Comparison of ENCODE assay signal across 13 mouse cellular contexts in genomic region chr12:13176136-13176535, GRCm38 (mm10).
DNase-seq lines count a peak whose midpoint lies in the region; ATAC-seq and TF ChIP-seq lines count a peak whose summit lies in the region.
"Had no signal": no experiment of that assay in that cellular context is flagged by ENCODE, and none has a peak within 500 bp of the region (broad histone marks: within the 10 kb centered on the region; RNA-seq: fewer than 3 reads in every experiment).

No protein-coding gene starts in this region.

- DNase-seq in forebrain, embryonic 10.5 days (ENCODE audit: extremely low spot score, low spot score): no peak
- no peak for DNase-seq in forebrain, embryonic 11.5 days (ENCODE audit: low spot score)
- no peak for DNase-seq in kidney, adult 18-20 months
- DNase-seq in embryonic facial prominence, embryonic 11.5 days (ENCODE audit: low spot score): peak; percentile 39
- DNase-seq in thymus, adult 2 months: no peak
- DNase-seq in cerebellum, adult 2 months: no peak
- DNase-seq: adrenal gland, adult 8-10 months; lung, adult 18-20 months; right cerebral cortex, postnatal 25 days had no signal

- TF ChIP-seq CTCF in thymus, adult 2 months (IDR thresholded peaks at IDR 0.05; ENCODE audit: borderline replicate concordance, control insufficient read depth, extremely low read depth, insufficient read depth, low read length, poor library complexity): no peak
- TF ChIP-seq CTCF in cerebellum, adult 2 months (IDR thresholded peaks at IDR 0.05; ENCODE audit: borderline replicate concordance, insufficient read depth, low read depth, low read length): no peak

- H3K27me3 ChIP-seq in forebrain, embryonic 10.5 days (ENCODE audit: poor library complexity, severe bottlenecking): no peaks in the 10 kb centered on the region
- H3K27me3 ChIP-seq in forebrain, embryonic 11.5 days (ENCODE audit: control insufficient read depth, insufficient read depth, low read length): no peaks in the 10 kb centered on the region
- H3K27me3 ChIP-seq in kidney, embryonic 15.5 days: no peaks in the 10 kb centered on the region
- no peaks in the 10 kb centered on the region for H3K27me3 ChIP-seq in embryonic facial prominence, embryonic 11.5 days (ENCODE audit: control insufficient read depth, insufficient read depth, low read length)
- H3K27me3 ChIP-seq in limb, embryonic 13.5 days: no peaks in the 10 kb centered on the region; the same call in 1 of the 2 replicates
- no peaks in the 10 kb centered on the region for H3K27me3 ChIP-seq in thymus, adult 2 months (ENCODE audit: control insufficient read depth, insufficient read depth, low read length)
- no peaks in the 10 kb centered on the region for H3K27me3 ChIP-seq in cerebellum, adult 2 months (ENCODE audit: control insufficient read depth, insufficient read depth, low read length)
- H3K27me3 ChIP-seq: midbrain, embryonic 13.5 days; neural tube, embryonic 15.5 days had no signal

- no peaks in the 10 kb centered on the region for H3K9me3 ChIP-seq in forebrain, embryonic 10.5 days
- no peaks in the 10 kb centered on the region for H3K9me3 ChIP-seq in forebrain, embryonic 11.5 days (ENCODE audit: control insufficient read depth, low read length)
- no peaks in the 10 kb centered on the region for H3K9me3 ChIP-seq in kidney, embryonic 15.5 days (replicated peaks)
- no peaks in the 10 kb centered on the region for H3K9me3 ChIP-seq in embryonic facial prominence, embryonic 11.5 days (replicated peaks; ENCODE audit: control insufficient read depth, low read length)
- no peaks in the 10 kb centered on the region for H3K9me3 ChIP-seq in limb, embryonic 13.5 days
- H3K9me3 ChIP-seq: midbrain, embryonic 13.5 days; neural tube, embryonic 15.5 days had no signal

- WGBS in forebrain, embryonic 10.5 days: 43% methylated on average over 2 of the region's 2 CpGs
- WGBS in forebrain, embryonic 11.5 days: 27% methylated on average over 2 of the region's 2 CpGs
- 28% methylated on average over 2 of the region's 2 CpGs for WGBS in kidney, embryonic 15.5 days
- WGBS in embryonic facial prominence, embryonic 11.5 days: 17% methylated on average over 2 of the region's 2 CpGs
- 13% methylated on average over 2 of the region's 2 CpGs for WGBS in limb, embryonic 13.5 days
- 73% methylated on average over 2 of the region's 2 CpGs for WGBS in thymus, adult 2 months
- WGBS in cerebellum, adult 2 months: 45% methylated on average over 2 of the region's 2 CpGs

- H3K27ac ChIP-seq in forebrain, embryonic 10.5 days: peak overlapping the region; percentile 56
- H3K27ac ChIP-seq in forebrain, embryonic 11.5 days (ENCODE audit: low read depth, low read length): no peak overlapping the region
- peak overlapping the region; percentile 28; the same call in 1 of the 2 replicates for H3K27ac ChIP-seq in kidney, embryonic 15.5 days
- no peak overlapping the region; the same call in 1 of the 2 replicates for H3K27ac ChIP-seq in embryonic facial prominence, embryonic 11.5 days (replicated peaks; ENCODE audit: low read depth, low read length)
- H3K27ac ChIP-seq in limb, embryonic 13.5 days: peak overlapping the region; percentile 61; the same call in 1 of the 2 replicates
- H3K27ac ChIP-seq in thymus, adult 2 months (ENCODE audit: control insufficient read depth, insufficient read depth, low read length): no peak overlapping the region
- H3K27ac ChIP-seq in cerebellum, adult 2 months (ENCODE audit: insufficient read depth, low read length): no peak overlapping the region
- H3K27ac ChIP-seq: midbrain, embryonic 13.5 days; neural tube, embryonic 15.5 days had no signal

- TF ChIP-seq POLR2A in thymus, adult 2 months (IDR thresholded peaks at IDR 0.05; ENCODE audit: control insufficient read depth, extremely low read depth, insufficient read depth, low read length, poor library complexity): no peak
- TF ChIP-seq POLR2A in cerebellum, adult 2 months (IDR thresholded peaks at IDR 0.05; ENCODE audit: borderline replicate concordance, insufficient read depth, low read length): no peak

- H3K4me1 ChIP-seq in forebrain, embryonic 10.5 days: peaks cover 49% of the 10 kb centered on the region
- H3K4me1 ChIP-seq in forebrain, embryonic 11.5 days (replicated peaks; ENCODE audit: control insufficient read depth, insufficient read depth, low read length): peaks cover 6% of the 10 kb centered on the region; the same call in 1 of the 2 replicates
- H3K4me1 ChIP-seq in kidney, embryonic 15.5 days: peaks cover 44% of the 10 kb centered on the region
- peaks cover 2% of the 10 kb centered on the region; the same call in 1 of the 2 replicates for H3K4me1 ChIP-seq in embryonic facial prominence, embryonic 11.5 days (ENCODE audit: control insufficient read depth, insufficient read depth, low read length)
- H3K4me1 ChIP-seq in limb, embryonic 13.5 days: peaks cover 57% of the 10 kb centered on the region
- no peaks in the 10 kb centered on the region for H3K4me1 ChIP-seq in thymus, adult 2 months (replicated peaks; ENCODE audit: control insufficient read depth, insufficient read depth, low read length)
- no peaks in the 10 kb centered on the region for H3K4me1 ChIP-seq in cerebellum, adult 2 months (ENCODE audit: control insufficient read depth, insufficient read depth, low read length)

- no peak for ATAC-seq in forebrain, embryonic 11.5 days (replicated peaks; ENCODE audit: low FRiP score)
- ATAC-seq in kidney, embryonic 15.5 days (replicated peaks; ENCODE audit: low FRiP score): peak; percentile 19; the same call in 1 of the 2 replicates
- 0 out of 2 replicates have a peak, but pooled peaks have one; percentile 21 for ATAC-seq in embryonic facial prominence, embryonic 11.5 days (replicated peaks; ENCODE audit: insufficient number of reproducible peaks, low FRiP score, low TSS enrichment, low read depth)
- ATAC-seq in limb, embryonic 13.5 days (ENCODE audit: low FRiP score, low read depth): no peak
- ATAC-seq: midbrain, embryonic 13.5 days had no signal

- H3K4me3 ChIP-seq in forebrain, embryonic 10.5 days: no peak overlapping the region
- no peak overlapping the region for H3K4me3 ChIP-seq in forebrain, embryonic 11.5 days (ENCODE audit: low read depth, low read length)
- no peak overlapping the region for H3K4me3 ChIP-seq in kidney, embryonic 15.5 days (replicated peaks)
- H3K4me3 ChIP-seq in embryonic facial prominence, embryonic 11.5 days (ENCODE audit: low read depth, low read length): no peak overlapping the region
- H3K4me3 ChIP-seq in limb, embryonic 13.5 days: no peak overlapping the region
- no peak overlapping the region for H3K4me3 ChIP-seq in thymus, adult 2 months (ENCODE audit: control insufficient read depth, insufficient read depth, low read length)
- H3K4me3 ChIP-seq in cerebellum, adult 2 months (replicated peaks; ENCODE audit: insufficient read depth, low read depth, low read length): no peak overlapping the region
- H3K4me3 ChIP-seq: midbrain, embryonic 13.5 days; neural tube, embryonic 15.5 days had no signal

- H3K9ac ChIP-seq in forebrain, embryonic 11.5 days (ENCODE audit: low read length): no peak overlapping the region
- H3K9ac ChIP-seq in kidney, embryonic 15.5 days: no peak overlapping the region
- H3K9ac ChIP-seq in embryonic facial prominence, embryonic 11.5 days (replicated peaks; ENCODE audit: low read length): no peak overlapping the region
- peak overlapping the region; percentile 39; the same call in 1 of the 2 replicates for H3K9ac ChIP-seq in limb, embryonic 13.5 days
- H3K9ac ChIP-seq: midbrain, embryonic 13.5 days; neural tube, embryonic 15.5 days had no signal

- H3K36me3 ChIP-seq in forebrain, embryonic 10.5 days (replicated peaks): no peaks in the 10 kb centered on the region
- no peaks in the 10 kb centered on the region for H3K36me3 ChIP-seq in forebrain, embryonic 11.5 days (ENCODE audit: control insufficient read depth, insufficient read depth, low read length)
- H3K36me3 ChIP-seq in kidney, embryonic 15.5 days: no peaks in the 10 kb centered on the region
- H3K36me3 ChIP-seq in embryonic facial prominence, embryonic 11.5 days (replicated peaks; ENCODE audit: control insufficient read depth, insufficient read depth, low read depth, low read length): no peaks in the 10 kb centered on the region
- H3K36me3 ChIP-seq in limb, embryonic 13.5 days: no peaks in the 10 kb centered on the region
- H3K36me3 ChIP-seq in thymus, adult 2 months (ENCODE audit: control insufficient read depth, insufficient read depth, low read length): no peaks in the 10 kb centered on the region
- H3K36me3 ChIP-seq: midbrain, embryonic 13.5 days; neural tube, embryonic 15.5 days had no signal

- no peak overlapping the region for H3K4me2 ChIP-seq in forebrain, embryonic 11.5 days (ENCODE audit: low read depth, low read length, severe bottlenecking)
- no peak overlapping the region for H3K4me2 ChIP-seq in kidney, embryonic 15.5 days
- H3K4me2 ChIP-seq in embryonic facial prominence, embryonic 11.5 days (ENCODE audit: low read depth, low read length): no peak overlapping the region
- no peak overlapping the region for H3K4me2 ChIP-seq in limb, embryonic 13.5 days (replicated peaks)
- H3K4me2 ChIP-seq: midbrain, embryonic 13.5 days; neural tube, embryonic 15.5 days had no signal

Comparison
In these comparisons a context has a peak if more than half of its experiments do, and no peak if none do; other contexts are left out.
1. H3K27ac ChIP-seq: peak in forebrain, embryonic 10.5 days (single experiment), kidney, embryonic 15.5 days (single experiment) and limb, embryonic 13.5 days (single experiment); none in forebrain, embryonic 11.5 days (single experiment), embryonic facial prominence, embryonic 11.5 days (single experiment), thymus, adult 2 months (single experiment) and cerebellum, adult 2 months (single experiment).
2. ATAC-seq: peak in kidney, embryonic 15.5 days (single experiment) and embryonic facial prominence, embryonic 11.5 days (single experiment); none in forebrain, embryonic 11.5 days (single experiment) and limb, embryonic 13.5 days (single experiment).